Mouse (Mus musculus) kidney, adult 2 months (tissue): ENCODE measurements at regions not wholly inside any gene's neighbourhood (a gene's known extent, or its start where the extent isn't known, plus 50 kb on each side); places are given as distances from the start of the nearest gene placed in this dataset.

ENCODE experiments used
- DNase-seq: peaks from one replicate; pipeline ENCODE4 v3.0.0; 2021
- H3K27ac ChIP-seq: fragments of 200-500 bp; 2 replicates; pipeline ENCODE4 v1.5.1; 2012; ENCODE audit warnings: low read depth, low read length, control low read depth, inconsistent platforms; ENCODE audit not compliant: insufficient read depth
- H3K27me3 ChIP-seq: fragments of 200-500 bp; replicated peaks from 2 replicates; pipeline ENCODE4 v1.6.1; 2012; ENCODE audit warnings: mild to moderate bottlenecking, moderate library complexity, low read length, inconsistent platforms; ENCODE audit not compliant: control insufficient read depth, insufficient read depth
- H3K36me3 ChIP-seq: fragments of 200-500 bp; 2 replicates; pipeline ENCODE4 v1.6.1; 2012; ENCODE audit warnings: mild to moderate bottlenecking, moderate library complexity, low read length, inconsistent platforms; ENCODE audit not compliant: control insufficient read depth, insufficient read depth
- H3K4me1 ChIP-seq: fragments of 200-500 bp; 2 replicates; pipeline ENCODE4 v1.6.1; 2011; ENCODE audit warnings: low read length; ENCODE audit not compliant: control insufficient read depth, insufficient read depth
- H3K4me3 ChIP-seq: fragments of 200-500 bp; 2 replicates; pipeline ENCODE4 v1.5.1; 2011; ENCODE audit warnings: mild to moderate bottlenecking, low read depth, low read length, control low read depth; ENCODE audit not compliant: insufficient read depth
- CTCF ChIP-seq: fragments of 200-500 bp; conservative IDR thresholded peaks from 2 replicates; pipeline ENCODE4 v1.5.1; 2011; ENCODE audit warnings: low read depth, mild to moderate bottlenecking, control low read depth, low read length, moderate library complexity, mixed read lengths; ENCODE audit not compliant: insufficient read depth, insufficient read length
- POLR2A ChIP-seq: fragments of 200-500 bp; IDR thresholded peaks from one replicate; pipeline ENCODE4 v1.6.1; 2011; ENCODE audit warnings: low read depth, low read length, control low read depth
- WGBS: fragments of 180-500 bp; shearing (Covaris S2); methylation state at CpG from one replicate; pipeline ENCODE4 v1.1.7; 2018; 5-methylcytosine and 5-hydroxymethylcytosine counted together

DNA sequence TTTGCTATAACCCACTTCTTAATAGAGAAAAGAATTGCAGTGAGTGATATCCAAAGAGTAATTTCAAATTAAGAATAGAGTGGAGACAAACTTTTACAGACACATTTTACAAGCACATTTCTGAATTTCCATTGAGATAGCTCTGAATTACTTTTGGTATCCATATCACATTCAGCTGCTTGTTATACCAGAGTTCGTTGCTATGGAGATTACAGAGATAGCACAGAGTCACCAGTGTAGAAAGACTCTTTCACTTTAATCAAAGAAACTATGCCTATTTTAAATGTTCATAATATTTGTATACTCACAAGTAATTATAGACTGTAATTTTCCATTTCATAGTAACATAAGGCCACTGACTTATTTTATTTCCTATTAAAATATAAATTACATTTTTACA is 52.7 kb upstream of the Slc13a1 start:
- no peak for DNase-seq
- H3K36me3 ChIP-seq = no peaks in the 10 kb centered on the region
- no peaks in the 10 kb centered on the region for H3K27me3 ChIP-seq
- no peak for TF ChIP-seq CTCF
- no peak for TF ChIP-seq POLR2A
- H3K4me3 ChIP-seq = no peak overlapping the region
- H3K4me1 ChIP-seq = no peaks in the 10 kb centered on the region
- no peak overlapping the region for H3K27ac ChIP-seq
- WGBS = 68% methylated on average over 1 of the region's 1 CpGs

DNA sequence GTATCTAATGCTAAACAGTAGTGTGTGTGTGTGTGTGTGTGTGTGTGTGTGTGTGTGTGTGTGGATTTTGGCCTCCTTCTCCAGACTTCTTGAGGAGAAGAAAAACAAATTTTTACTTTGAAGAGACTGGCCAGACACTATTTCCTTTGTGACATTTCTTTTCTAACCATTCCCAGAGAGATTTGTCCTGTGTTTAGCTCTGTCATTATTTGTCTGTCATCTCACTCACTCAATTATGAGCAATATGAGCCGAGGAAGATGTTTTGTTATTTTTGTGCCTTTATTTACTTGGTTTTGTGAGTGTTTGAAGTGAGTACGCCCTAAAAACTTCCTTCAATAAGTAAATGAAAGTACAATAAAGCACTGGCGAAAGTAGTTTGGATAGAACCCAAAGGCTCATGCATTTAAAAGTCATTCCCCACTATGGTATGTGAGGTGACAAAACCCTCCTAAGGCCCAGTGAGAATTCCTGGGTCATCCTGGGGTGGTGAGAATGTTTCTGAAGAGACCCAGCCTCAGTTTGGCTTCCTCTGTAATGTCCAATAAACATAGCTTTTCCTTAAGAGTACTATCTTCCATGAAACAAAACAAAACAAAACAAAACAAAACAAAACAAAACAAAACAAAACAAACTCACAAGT is 52.1 kb upstream of the Slc13a1 start:
- H3K4me1 ChIP-seq = no peaks in the 10 kb centered on the region
- no peaks in the 10 kb centered on the region for H3K36me3 ChIP-seq
- H3K4me3 ChIP-seq = no peak overlapping the region
- no peak for TF ChIP-seq CTCF
- no peak for TF ChIP-seq POLR2A
- no peak for DNase-seq
- H3K27me3 ChIP-seq = no peaks in the 10 kb centered on the region
- 75% methylated on average over 3 of the region's 3 CpGs for WGBS
- no peak overlapping the region for H3K27ac ChIP-seq
